Mouse (Mus musculus): Measurements from ENCODE around the gene Rfx8. TPM values are rescaled to one million over a fixed set of nuclear protein-coding genes. Genes with fewer than 3 reads are reported as not detected.

The Rfx8 gene
- total RNA-seq, 1 experiment = not detected

DNA sequence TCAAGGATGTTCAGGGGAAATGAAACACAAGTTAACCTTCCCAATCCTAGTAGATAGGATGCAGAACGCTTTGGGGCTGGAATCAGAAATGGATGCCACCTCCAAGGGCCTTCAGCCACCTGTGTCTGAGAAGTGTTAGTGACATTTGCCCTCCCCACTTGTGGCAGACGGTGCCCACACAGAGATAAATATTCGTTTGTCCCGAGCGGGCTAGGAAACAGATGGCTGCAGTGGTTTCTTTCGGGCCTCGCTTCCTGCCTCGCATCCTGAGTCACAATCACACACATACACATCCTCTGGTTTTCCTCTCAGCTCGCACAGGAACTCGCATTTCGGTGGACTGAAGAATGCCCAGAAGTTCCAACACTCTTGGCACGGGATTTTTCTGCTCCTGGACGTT, 13.5 kb upstream of the Rfx8 start:
- Histone ChIP-seq H3K9ac (ENCODE audit: insufficient read depth, low read depth, low read length, poor library complexity, severe bottlenecking) (no peak overlapping the region), H3K27ac (ENCODE audit: insufficient read depth, low read depth, low read length, poor library complexity, severe bottlenecking) (no peak overlapping the region), H3K36me3 (ENCODE audit: control insufficient read depth, insufficient read depth, low read length, poor library complexity, severe bottlenecking) (no peaks in the 10 kb centered on the region)

GRCm38 (mm10) chr1:39733876-39734275, 13.1 kb upstream of the Rfx8 start:
- Histone ChIP-seq H3K4me1 (ENCODE audit: control insufficient read depth in 2 of 2, insufficient read depth in 2 of 2, low read length in 2 of 2, poor library complexity in 1 of 2) (peaks cover 0 to 2% of the 10 kb centered on the region in 2 experiments; a peak in 1 of 4 replicates), H3K9me3 (ENCODE audit: control insufficient read depth, insufficient read depth, low read depth, low read length) (no peaks in the 10 kb centered on the region), H3K36me3 (ENCODE audit: control insufficient read depth, insufficient read depth, low read length, poor library complexity, severe bottlenecking) (no peaks in the 10 kb centered on the region), H3K27ac (ENCODE audit: insufficient read depth, low read depth, low read length, poor library complexity, severe bottlenecking) (no peak overlapping the region), H3K9ac (ENCODE audit: insufficient read depth, low read depth, low read length, poor library complexity, severe bottlenecking) (no peak overlapping the region), H3K4me3 (ENCODE audit: insufficient read depth in 1 of 2, low read depth in 1 of 2, low read length in 2 of 2, poor library complexity in 1 of 2, severe bottlenecking in 1 of 2) (no peak overlapping the region)
- in situ Hi-C loops (cut with MboI; ENCODE audit: low sequenced_read_pairs in 2 of 2, unreplicated experiment in 2 of 2) = no loop called here
- TF ChIP-seq HCFC1 (IDR thresholded peaks at IDR 0.05; ENCODE audit: borderline replicate concordance, insufficient read depth, low read length) (no peak), MAFK (IDR thresholded peaks at IDR 0.05; ENCODE audit: insufficient read depth, low read depth, low read length) (no peak), ZC3H11A (IDR thresholded peaks at IDR 0.05; ENCODE audit: borderline replicate concordance, low read depth, low read length) (no peak), CHD2 (IDR thresholded peaks at IDR 0.05; ENCODE audit: low read depth, low read length) (no peak), ZNF384 (IDR thresholded peaks at IDR 0.05; ENCODE audit: low read depth, low read length) (no peak)
- DNase-seq (ENCODE audit: low read depth, low spot score) = no peak

More for the DNA sequence above, 13.5 kb upstream of the Rfx8 start:
- H3K4me3 ChIP-seq (ENCODE audit: insufficient read depth in 1 of 2, low read depth in 1 of 2, low read length in 2 of 2, poor library complexity in 1 of 2, severe bottlenecking in 1 of 2) = no peak overlapping the region
- H3K4me1 ChIP-seq (ENCODE audit: control insufficient read depth in 2 of 2, insufficient read depth in 2 of 2, low read length in 2 of 2, poor library complexity in 1 of 2) = peaks cover 0 to 2% of the 10 kb centered on the region in 2 experiments; a peak in 1 of 4 replicates
- H3K9me3 ChIP-seq (ENCODE audit: control insufficient read depth, insufficient read depth, low read depth, low read length) = no peaks in the 10 kb centered on the region
- in situ Hi-C loops (cut with MboI; ENCODE audit: low sequenced_read_pairs in 2 of 2, unreplicated experiment in 2 of 2) = no loop called here
- no peak for DNase-seq (ENCODE audit: low read depth, low spot score)
- no peak for TF ChIP-seq ZNF384 (IDR thresholded peaks at IDR 0.05; ENCODE audit: low read depth, low read length)
- no peak for TF ChIP-seq HCFC1 (IDR thresholded peaks at IDR 0.05; ENCODE audit: borderline replicate concordance, insufficient read depth, low read length)
- no peak for TF ChIP-seq MAFK (IDR thresholded peaks at IDR 0.05; ENCODE audit: insufficient read depth, low read depth, low read length)

- Histone ChIP-seq H3K4me3 (ENCODE audit: insufficient read depth in 1 of 2, low read depth in 1 of 2, low read length in 2 of 2, poor library complexity in 1 of 2, severe bottlenecking in 1 of 2) (no peak overlapping the region), H3K9ac (ENCODE audit: insufficient read depth, low read depth, low read length, poor library complexity, severe bottlenecking) (no peak overlapping the region), H3K4me1 (ENCODE audit: control insufficient read depth in 2 of 2, insufficient read depth in 2 of 2, low read length in 2 of 2, poor library complexity in 1 of 2) (peaks cover 0 to 2% of the 10 kb centered on the region in 2 experiments; a peak in 1 of 4 replicates), H3K36me3 (ENCODE audit: control insufficient read depth, insufficient read depth, low read length, poor library complexity, severe bottlenecking) (no peaks in the 10 kb centered on the region), H3K9me3 (ENCODE audit: control insufficient read depth, insufficient read depth, low read depth, low read length) (no peaks in the 10 kb centered on the region), H3K27ac (ENCODE audit: insufficient read depth, low read depth, low read length, poor library complexity, severe bottlenecking) (no peak overlapping the region)
- TF ChIP-seq HCFC1 (IDR thresholded peaks at IDR 0.05; ENCODE audit: borderline replicate concordance, insufficient read depth, low read length) (no peak), ZNF384 (IDR thresholded peaks at IDR 0.05; ENCODE audit: low read depth, low read length) (no peak), ZC3H11A (IDR thresholded peaks at IDR 0.05; ENCODE audit: borderline replicate concordance, low read depth, low read length) (no peak), MAFK (IDR thresholded peaks at IDR 0.05; ENCODE audit: insufficient read depth, low read depth, low read length) (no peak), CHD2 (IDR thresholded peaks at IDR 0.05; ENCODE audit: low read depth, low read length) (no peak)
- no peak for DNase-seq (ENCODE audit: low read depth, low spot score)
- in situ Hi-C loops (cut with MboI; ENCODE audit: low sequenced_read_pairs in 2 of 2, unreplicated experiment in 2 of 2) = no loop called here
These were observed 11.3 kb upstream of the Rfx8 start for GRCm38 (mm10) chr1:39732081-39732480.

- Histone ChIP-seq H3K4me3 (ENCODE audit: insufficient read depth in 1 of 2, low read depth in 1 of 2, low read length in 2 of 2, poor library complexity in 1 of 2, severe bottlenecking in 1 of 2) (no peak overlapping the region), H3K9me3 (ENCODE audit: control insufficient read depth, insufficient read depth, low read depth, low read length) (no peaks in the 10 kb centered on the region), H3K36me3 (ENCODE audit: control insufficient read depth, insufficient read depth, low read length, poor library complexity, severe bottlenecking) (no peaks in the 10 kb centered on the region), H3K9ac (ENCODE audit: insufficient read depth, low read depth, low read length, poor library complexity, severe bottlenecking) (no peak overlapping the region), H3K4me1 (ENCODE audit: control insufficient read depth in 2 of 2, insufficient read depth in 2 of 2, low read length in 2 of 2, poor library complexity in 1 of 2) (peaks cover 0 to 2% of the 10 kb centered on the region in 2 experiments; a peak in 1 of 4 replicates), H3K27ac (ENCODE audit: insufficient read depth, low read depth, low read length, poor library complexity, severe bottlenecking) (no peak overlapping the region)
- no peak for TF ChIP-seq HCFC1 (IDR thresholded peaks at IDR 0.05; ENCODE audit: borderline replicate concordance, insufficient read depth, low read length)
- no peak for TF ChIP-seq ZC3H11A (IDR thresholded peaks at IDR 0.05; ENCODE audit: borderline replicate concordance, low read depth, low read length)
- no peak for TF ChIP-seq CHD2 (IDR thresholded peaks at IDR 0.05; ENCODE audit: low read depth, low read length)
- TF ChIP-seq MAFK (IDR thresholded peaks at IDR 0.05; ENCODE audit: insufficient read depth, low read depth, low read length) = no peak
- TF ChIP-seq ZNF384 (IDR thresholded peaks at IDR 0.05; ENCODE audit: low read depth, low read length) = no peak
- in situ Hi-C loops (cut with MboI; ENCODE audit: low sequenced_read_pairs in 2 of 2, unreplicated experiment in 2 of 2) = no loop called here
- DNase-seq (ENCODE audit: low read depth, low spot score) = no peak
These were observed 10.7 kb upstream of the Rfx8 start for GRCm38 (mm10) chr1:39731543-39731942.

GRCm38 (mm10) chr1:39730868-39731267, 10.1 kb upstream of the Rfx8 start:
- DNase-seq (ENCODE audit: low read depth, low spot score) = no peak
- H3K9ac ChIP-seq (ENCODE audit: insufficient read depth, low read depth, low read length, poor library complexity, severe bottlenecking) = no peak overlapping the region
- no peak overlapping the region for H3K27ac ChIP-seq (ENCODE audit: insufficient read depth, low read depth, low read length, poor library complexity, severe bottlenecking)
- no peaks in the 10 kb centered on the region for H3K9me3 ChIP-seq (ENCODE audit: control insufficient read depth, insufficient read depth, low read depth, low read length)
- H3K4me3 ChIP-seq (ENCODE audit: insufficient read depth in 1 of 2, low read depth in 1 of 2, low read length in 2 of 2, poor library complexity in 1 of 2, severe bottlenecking in 1 of 2) = no peak overlapping the region
- in situ Hi-C loops (cut with MboI; ENCODE audit: low sequenced_read_pairs in 2 of 2, unreplicated experiment in 2 of 2) = no loop called here
- no peaks in the 10 kb centered on the region for H3K4me1 ChIP-seq (ENCODE audit: control insufficient read depth in 2 of 2, insufficient read depth in 2 of 2, low read length in 2 of 2, poor library complexity in 1 of 2)
- TF ChIP-seq CHD2 (IDR thresholded peaks at IDR 0.05; ENCODE audit: low read depth, low read length) (no peak), MAFK (IDR thresholded peaks at IDR 0.05; ENCODE audit: insufficient read depth, low read depth, low read length) (no peak), ZNF384 (IDR thresholded peaks at IDR 0.05; ENCODE audit: low read depth, low read length) (no peak), ZC3H11A (IDR thresholded peaks at IDR 0.05; ENCODE audit: borderline replicate concordance, low read depth, low read length) (no peak), HCFC1 (IDR thresholded peaks at IDR 0.05; ENCODE audit: borderline replicate concordance, insufficient read depth, low read length) (no peak)
- no peaks in the 10 kb centered on the region for H3K36me3 ChIP-seq (ENCODE audit: control insufficient read depth, insufficient read depth, low read length, poor library complexity, severe bottlenecking)

All from ES-E14 (cell line).